Mouse (Mus musculus) thymus, postnatal 0 days (tissue): ENCODE measurements around the gene Mark3. TPM values are rescaled to one million over a fixed set of nuclear protein-coding genes. Genes with fewer than 3 reads are reported as not detected.

Source experiments
- DNase-seq: peaks from one replicate; pipeline ENCODE4 v3.0.0-alpha.2; 2015; ENCODE audit warnings: low spot score
- polyA plus RNA-seq: library from polyadenylated mRNA; unstranded; fragments of >200 nt; fragmentation: Nextera tagmentation; extraction: Ambion mirVana; gene quantifications from 2 replicates; pipeline ENCODE4 v1.2.1, GENCODE M21; 2015

Gene Mark3
- polyA plus RNA-seq, 1 experiment from 2014 or later: 35.1 TPM

- DNase-seq: peak; percentile 82
Measured at GRCm38 (mm10) chr12:111559647-111560258, 14.6 kb upstream of the Mark3 start.

GRCm38 (mm10) chr12:111560286-111560685 lies 14.0 kb upstream of the Mark3 start:
- no peak for DNase-seq

DNA sequence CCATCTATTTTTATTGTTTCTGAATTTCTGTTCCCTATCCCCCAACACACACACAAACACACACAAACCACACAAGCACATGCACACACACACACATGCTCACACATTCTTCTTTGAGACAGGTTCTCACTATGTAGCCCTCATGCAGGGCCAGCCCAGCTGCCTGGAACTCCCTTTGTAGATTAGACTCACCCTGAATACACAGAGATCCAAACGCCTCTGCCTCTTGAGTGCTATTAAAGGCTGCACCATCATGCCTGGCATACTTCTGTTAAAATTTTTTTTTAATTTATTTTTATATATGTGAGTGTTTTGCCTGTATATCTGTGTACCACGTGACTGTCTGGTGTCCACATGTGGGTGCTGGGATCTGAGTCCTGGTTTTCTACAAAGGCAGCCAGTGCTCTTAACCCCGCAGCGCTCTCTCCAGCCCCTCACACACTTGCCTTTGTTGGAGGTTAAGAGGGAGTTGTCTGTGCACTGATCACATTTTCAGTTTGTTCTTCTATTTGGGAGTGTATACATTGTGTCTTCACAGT lies 12.0 kb upstream of the Mark3 start:
- DNase-seq: no peak

GRCm38 (mm10) chr12:111563076-111563629 lies 11.2 kb upstream of the Mark3 start:
- no peak for DNase-seq

GRCm38 (mm10) chr12:111565363-111565762 lies 9.0 kb upstream of the Mark3 start:
- DNase-seq: no peak

- no peak for DNase-seq
Measured at GRCm38 (mm10) chr12:111568836-111569235, 5.5 kb upstream of the Mark3 start.

- no peak for DNase-seq
Measured at GRCm38 (mm10) chr12:111572406-111572805, 1.9 kb upstream of the Mark3 start.

- DNase-seq: no peak
Measured at GRCm38 (mm10) chr12:111573315-111573714, 1.0 kb upstream of the Mark3 start.

DNA sequence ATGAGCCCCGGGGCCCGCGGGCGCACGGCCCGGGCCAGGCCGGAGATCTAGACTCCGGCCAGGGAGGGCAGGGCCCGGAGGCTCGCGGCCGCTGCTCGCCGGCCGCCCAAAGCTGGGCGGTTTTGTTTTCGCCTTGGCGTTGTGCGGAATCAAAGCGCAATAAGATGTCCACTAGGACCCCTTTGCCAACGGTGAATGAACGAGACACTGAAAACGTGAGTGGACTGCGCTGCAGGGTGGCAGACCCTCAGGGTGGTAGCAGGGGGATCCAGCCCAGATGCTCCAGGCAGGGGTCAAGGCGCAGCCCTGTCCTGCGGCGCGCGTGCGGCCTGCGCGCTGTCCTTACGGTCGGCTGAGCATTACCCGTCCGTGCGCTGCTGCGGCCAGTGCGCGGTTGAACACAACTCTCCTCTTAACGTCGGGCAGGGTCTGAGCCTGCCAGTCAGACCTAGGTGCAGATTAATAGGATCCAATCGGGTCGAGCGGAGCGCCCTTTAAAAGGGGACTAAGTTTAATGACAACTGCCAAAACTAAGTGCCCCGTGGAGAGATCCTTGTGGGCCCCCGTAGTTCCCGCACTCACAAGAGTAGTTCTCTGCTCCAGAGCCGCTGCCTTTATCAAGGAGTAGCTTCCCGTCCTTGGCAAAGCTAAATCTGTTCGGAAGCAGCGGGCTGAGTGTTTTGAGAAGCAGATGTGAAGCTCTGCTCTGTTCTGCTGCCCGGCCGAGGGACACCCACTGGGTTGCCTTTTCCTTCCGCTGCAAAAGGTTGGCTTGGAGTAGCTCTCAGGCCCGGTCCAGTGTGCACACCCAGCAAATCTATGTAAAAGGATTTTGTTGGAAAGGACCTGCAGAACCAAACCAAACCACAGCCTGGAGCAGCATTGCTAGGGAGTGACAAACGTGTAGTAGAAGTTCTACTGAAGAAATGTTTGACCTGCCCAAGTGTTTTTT lies 840 bp downstream of the Mark3 start:
- peak; percentile 30 for DNase-seq

GRCm38 (mm10) chr12:111583058-111583457 lies 8.7 kb downstream of the Mark3 start:
- no peak for DNase-seq

GRCm38 (mm10) chr12:111584401-111584800 lies 10.1 kb downstream of the Mark3 start:
- no peak for DNase-seq

- no peak for DNase-seq
Measured at GRCm38 (mm10) chr12:111587252-111587651, 12.9 kb downstream of the Mark3 start.

GRCm38 (mm10) chr12:111592407-111593021 lies 18.2 kb downstream of the Mark3 start:
- DNase-seq: no peak

DNA sequence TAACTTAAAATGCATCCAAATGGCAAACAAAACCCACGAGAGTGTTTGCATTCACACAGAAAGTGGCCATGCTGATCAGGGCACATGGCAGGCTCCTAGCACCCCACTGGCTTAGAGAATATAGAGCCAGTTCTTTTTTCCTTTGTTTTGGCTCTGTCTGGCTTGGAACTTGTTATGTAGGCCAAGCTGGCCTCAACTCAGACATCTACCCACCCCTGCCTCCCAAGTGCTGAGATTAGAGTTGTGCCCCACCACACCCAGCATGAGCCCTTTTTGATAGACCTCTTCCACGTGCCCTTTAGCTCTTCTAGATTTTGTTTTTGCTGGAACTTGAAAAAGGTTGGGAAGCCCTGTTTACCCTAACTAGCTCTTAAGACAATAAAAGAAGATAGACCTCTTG lies 19.5 kb downstream of the Mark3 start:
- no peak for DNase-seq

GRCm38 (mm10) chr12:111597310-111597709 lies 23.0 kb downstream of the Mark3 start:
- DNase-seq: no peak

DNA sequence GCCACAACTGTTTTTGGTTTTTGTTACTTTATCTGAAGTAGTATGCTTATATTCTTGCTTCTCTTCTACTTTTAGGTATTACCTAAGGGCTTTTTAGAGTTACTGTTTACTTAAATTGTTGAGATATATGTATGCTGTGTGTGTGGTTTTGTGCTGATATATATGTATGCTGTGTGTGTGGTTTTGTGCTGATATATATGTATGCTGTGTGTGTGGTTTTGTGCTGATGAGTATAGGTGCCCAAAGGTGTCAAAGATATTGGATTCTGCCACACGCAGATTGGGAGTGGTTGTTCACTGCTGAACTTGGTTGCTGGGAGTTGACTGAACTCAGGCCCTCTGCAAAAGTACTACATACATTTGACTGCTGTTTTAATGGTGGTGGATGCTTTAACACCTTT lies 24.6 kb downstream of the Mark3 start:
- DNase-seq: no peak

DNA sequence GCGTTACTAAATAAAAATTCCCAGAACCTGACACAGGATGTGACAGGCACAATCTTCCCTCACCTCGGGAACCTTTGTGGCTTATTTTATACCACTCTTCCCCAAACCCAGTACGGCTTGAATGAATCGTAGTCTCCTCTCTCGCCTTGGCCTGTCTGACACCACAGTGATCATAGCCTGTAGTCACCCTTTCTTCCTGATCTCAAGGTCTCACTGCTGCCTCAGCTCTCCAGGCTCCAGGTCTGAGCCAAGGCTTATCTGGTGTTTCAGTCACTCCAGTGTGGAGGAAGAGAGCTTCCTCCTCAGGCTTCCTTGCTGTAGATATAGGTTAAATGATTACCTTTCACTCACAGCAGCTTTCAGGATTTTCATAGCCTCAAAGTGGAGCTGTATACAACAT lies 25.3 kb downstream of the Mark3 start:
- DNase-seq: no peak

DNA sequence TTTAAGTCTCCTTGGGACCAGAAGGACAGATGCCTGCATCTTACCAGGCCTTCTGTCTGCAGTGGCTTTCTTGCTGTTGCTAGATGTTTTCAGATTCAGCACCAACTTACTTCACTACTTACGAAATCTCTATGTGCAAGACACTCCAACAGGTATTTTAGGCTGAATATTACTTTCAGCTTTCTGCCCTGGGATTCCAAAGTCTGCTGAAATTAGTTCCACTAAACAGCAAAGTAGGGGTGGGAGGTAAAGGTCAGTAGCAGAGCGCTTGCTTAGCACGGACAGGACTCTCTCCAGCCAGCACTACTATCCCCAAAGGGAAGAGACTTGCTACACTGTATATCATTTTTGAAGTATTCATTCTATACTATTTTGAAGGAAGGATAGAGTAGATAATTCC lies 29.5 kb downstream of the Mark3 start:
- no peak for DNase-seq

DNA sequence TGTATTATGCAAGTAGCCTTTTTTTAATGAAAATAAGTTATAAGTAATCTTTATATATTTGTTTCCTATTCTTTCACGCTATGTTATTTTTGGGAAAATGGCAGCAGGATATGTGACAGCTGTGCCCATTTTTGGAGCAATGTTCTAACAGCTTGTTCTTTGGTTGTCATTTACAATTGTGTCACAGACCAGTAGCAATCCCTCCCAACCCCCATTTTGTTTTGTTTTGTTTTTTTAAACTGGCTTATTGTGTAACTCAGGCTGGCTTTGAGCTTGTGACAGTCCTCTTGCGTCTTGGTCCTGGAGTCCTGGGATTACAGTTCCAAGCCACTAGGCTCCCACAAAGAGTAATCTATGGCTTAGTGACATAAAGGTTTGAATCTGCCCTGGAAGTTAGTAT lies 31.3 kb downstream of the Mark3 start:
- DNase-seq: no peak

- DNase-seq: no peak
Measured at GRCm38 (mm10) chr12:111608015-111608414, 33.7 kb downstream of the Mark3 start.

- no peak for DNase-seq
Measured at GRCm38 (mm10) chr12:111614475-111615141, 40.3 kb downstream of the Mark3 start.
